In genomic region chr9:105617274-105617673, GRCm38 (mm10) we compare ENCODE assay signal across 8 mouse cellular contexts. TPM values are rescaled to one million over a fixed set of nuclear protein-coding genes. Genes with fewer than 3 reads are reported as not detected.
DNase-seq lines count a peak whose midpoint lies in the region; TF ChIP-seq lines count a peak whose summit lies in the region.
"Not testable (repeated sequence)": the region's sequence is repeated elsewhere in the genome, so short reads cannot be mapped to it uniquely, and the experiment has no call there.

No protein-coding gene starts in this region.

- DNase-seq in adrenal gland, postnatal 4 days (ENCODE audit: low spot score in 2 of 2), result peak; percentile 21 to 47
- DNase-seq in embryo, embryonic 10 days (ENCODE audit: low spot score), result peak; percentile 76
- DNase-seq in gastrocnemius, adult 8-10 months (ENCODE audit: low spot score in 2 of 2), result peak; percentile 5 to 20
- peak; percentile 19 for DNase-seq in kidney, adult 11 months
- DNase-seq in left cerebral cortex, adult 11 months (ENCODE audit: low spot score), result peak; percentile 26
- peak; percentile 59 for DNase-seq in lung, postnatal 36 days
- DNase-seq in right cerebral cortex, postnatal 14 days, result peak; percentile 65

- not testable (repeated sequence) for H3K4me1 ChIP-seq in E14TG2a.4 (replicated peaks; ENCODE audit: low read depth, low read length)

- not testable (repeated sequence) for H3K36me3 ChIP-seq in E14TG2a.4 (ENCODE audit: insufficient read depth, low read length)

- peak; percentile 49 for TF ChIP-seq CTCF in E14TG2a.4 (conservative IDR thresholded peaks at IDR 0.05; ENCODE audit: low read length)

- H3K4me3 ChIP-seq in E14TG2a.4 (replicated peaks; ENCODE audit: low read length), result not testable (repeated sequence)

- H3K9me3 ChIP-seq in E14TG2a.4 (ENCODE audit: low read length), result peaks cover 15% of the 10 kb centered on the region

- H3K27me3 ChIP-seq in E14TG2a.4 (ENCODE audit: insufficient read depth, low read length), result not testable (repeated sequence)

RNA-seq across cellular contexts. Expression of gene Pik3r4, which starts 25.5 kb away (rescaled TPM):
- total RNA-seq in adrenal gland, postnatal 4 days (2021), result 10 to 100 TPM; 43.9 to 45.6 TPM
- total RNA-seq in gastrocnemius, adult 8-10 months (2022), result 10 to 100 TPM; 10.2 to 12.6 (median 11.1) TPM

Comparison
In these comparisons a context has a peak if more than half of its experiments do, and no peak if none do; other contexts are left out.
1. DNase-seq: peak in every context shown above with its lines; median percentile 76 in embryo, embryonic 10 days; 65 in right cerebral cortex, postnatal 14 days; 59 in lung, postnatal 36 days; 34 in adrenal gland, postnatal 4 days; 26 in left cerebral cortex, adult 11 months; 19 in kidney, adult 11 months; 12 in gastrocnemius, adult 8-10 months.